Mouse (Mus musculus) regulatory T cell (primary cell): ENCODE measurements around the gene Atp9a.

ENCODE experiments used
- in situ Hi-C: fragments of 300-600 bp; cut with MboI, MseI; formaldehyde crosslinking; loops from one replicate; pipeline ENCODE4 v1.15.1; 2025; ENCODE audit warnings: high pct_unique_total_duplicates

Atp9a gene

DNA sequence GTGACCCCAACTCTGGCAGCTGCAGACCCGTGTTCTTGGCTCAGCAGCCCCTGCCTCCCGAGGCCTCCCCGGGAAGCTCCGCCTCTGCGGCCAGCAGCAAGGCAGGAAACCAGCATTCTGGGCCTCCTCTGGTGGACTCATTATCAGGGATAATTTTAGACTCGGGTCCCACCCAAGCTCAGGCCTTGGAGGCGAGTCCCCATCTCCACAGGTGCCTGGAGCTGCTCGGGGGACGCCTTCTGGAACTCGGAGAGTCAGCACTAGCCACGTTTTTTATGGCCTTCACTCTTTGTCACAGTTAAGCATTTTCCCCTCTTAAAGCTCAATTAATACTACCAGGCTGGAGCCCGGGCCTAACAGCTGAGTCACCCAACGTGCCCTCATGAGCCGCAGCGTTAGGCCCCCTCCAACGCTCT, 137.5 kb downstream of the Atp9a start:
- in situ Hi-C loops: no loop called here

DNA sequence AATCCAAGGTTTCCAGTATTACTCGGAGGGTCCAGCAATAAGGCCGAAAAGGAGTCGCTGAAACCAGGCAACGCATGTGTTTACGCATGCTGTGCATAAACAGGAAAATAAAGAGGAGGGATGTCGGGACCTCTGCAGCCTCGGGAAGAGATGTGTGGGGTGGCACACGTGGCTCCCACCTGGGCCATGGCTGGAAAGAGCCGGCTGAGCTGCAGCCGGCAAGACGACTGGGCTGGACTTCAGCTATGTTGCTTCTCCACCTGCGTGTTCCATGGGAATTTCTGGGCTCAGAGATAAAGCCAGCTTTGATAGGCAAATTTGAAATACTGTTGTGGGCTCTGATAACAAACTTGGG, 139.8 kb downstream of the Atp9a start:
- in situ Hi-C loops: no loop called here

DNA sequence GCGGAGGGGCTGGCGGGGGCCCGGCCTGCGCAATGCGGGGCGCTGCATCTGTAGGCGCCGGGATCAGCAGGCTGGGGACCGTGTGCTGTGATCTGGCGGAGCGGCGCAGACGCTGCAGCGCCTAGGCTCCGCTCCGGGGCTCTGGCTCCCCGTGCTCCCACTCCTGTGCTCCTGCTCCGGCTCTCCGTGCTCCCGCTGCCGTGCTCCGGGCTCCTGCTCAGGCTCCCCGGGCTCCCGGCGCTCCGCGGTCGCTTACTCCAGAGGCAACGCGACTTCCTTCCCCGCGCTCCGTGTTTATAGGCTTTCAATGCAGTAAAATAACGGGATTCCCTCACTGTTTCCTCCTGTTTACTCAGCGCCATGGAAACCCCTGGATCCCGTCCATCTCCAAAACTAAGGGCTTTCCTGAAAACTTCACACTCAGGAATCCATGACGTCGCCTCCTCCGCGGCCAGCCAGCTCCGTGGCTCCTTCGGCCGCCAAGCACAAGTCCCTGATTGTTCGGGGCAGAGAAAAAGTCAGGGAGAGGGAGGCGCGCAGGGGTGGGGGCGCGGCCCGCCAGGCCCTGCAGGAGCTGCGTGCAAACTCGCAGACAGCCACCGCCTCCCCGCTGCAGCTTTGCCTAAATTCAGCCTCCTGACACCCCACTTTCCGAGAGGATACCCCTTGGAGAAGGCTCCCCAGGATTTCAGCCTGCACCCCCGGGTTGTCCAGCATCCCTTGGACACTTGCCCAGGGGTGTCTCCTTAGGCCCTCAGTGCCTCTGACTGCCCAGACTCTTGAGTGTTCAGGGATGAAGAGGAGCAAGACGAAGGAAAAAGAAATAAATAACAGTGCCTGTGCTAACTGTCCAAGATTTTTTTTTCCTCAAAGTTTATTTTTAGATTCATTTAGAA, 140.5 kb downstream of the Atp9a start, which contains the start of gene Nfatc2:
Gene Nfatc2 (minus strand): TSS at position 167 of the 896 bp plus-strand sequence.
- in situ Hi-C loops: no loop called here

DNA sequence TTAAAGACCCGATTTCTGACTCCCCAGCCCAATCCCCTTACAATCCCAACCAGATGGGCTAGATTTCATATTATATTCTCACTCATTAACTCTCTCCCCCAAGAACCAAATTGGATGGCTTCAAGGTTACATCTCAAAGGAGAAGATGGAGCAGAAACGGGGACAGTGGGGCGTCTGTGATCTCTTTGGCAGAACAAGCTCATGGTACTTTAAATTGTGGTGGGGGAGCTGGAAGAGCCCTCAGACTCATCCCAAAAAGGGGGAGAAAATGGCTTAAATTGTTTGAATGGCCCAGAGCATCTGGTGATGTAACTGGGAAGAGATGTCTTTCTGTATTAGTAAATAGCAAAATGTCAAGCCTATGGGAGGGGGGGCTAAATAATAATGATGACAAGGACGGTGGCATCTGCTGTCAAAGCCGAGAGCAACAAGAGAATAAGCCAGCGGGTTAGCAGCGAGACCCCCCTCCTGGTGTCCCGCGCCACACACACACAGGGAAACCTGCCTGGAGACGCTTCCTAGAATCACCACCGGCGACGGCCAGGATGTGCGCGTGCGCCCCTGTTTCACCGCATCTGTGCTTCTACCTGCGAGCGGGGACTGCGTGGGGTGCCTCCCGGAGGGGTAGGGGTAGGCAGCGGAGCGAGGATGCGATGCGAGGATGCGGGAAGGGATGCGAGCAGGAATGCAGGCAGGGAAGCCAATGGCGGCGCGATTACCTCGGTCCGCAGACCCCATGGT, 141.3 kb downstream of the Atp9a start:
- in situ Hi-C loops: no loop called here

DNA sequence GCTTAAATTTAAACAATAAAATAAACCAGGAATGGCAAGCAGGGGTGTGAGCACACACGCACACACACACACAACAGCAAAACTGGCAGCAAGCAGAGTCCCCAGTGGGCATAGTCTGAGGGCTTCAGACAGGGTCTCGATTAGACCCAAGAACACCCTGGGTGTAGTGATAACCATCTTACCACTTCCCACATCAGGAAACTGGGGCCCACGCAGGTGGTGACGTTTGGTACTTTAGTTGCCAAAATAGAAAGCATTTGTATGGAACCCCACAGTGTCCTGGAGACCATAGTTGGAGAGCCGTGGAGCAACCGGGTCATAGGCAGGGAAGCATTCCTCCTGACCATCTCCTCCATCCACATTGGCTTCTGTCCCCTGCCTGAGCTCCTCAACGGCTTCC, 146.5 kb downstream of the Atp9a start:
- in situ Hi-C loops: loop anchor here (25.0 kb wide), 1 partner anchor 633 kb away; no protein-coding TSS in a partner anchor

DNA sequence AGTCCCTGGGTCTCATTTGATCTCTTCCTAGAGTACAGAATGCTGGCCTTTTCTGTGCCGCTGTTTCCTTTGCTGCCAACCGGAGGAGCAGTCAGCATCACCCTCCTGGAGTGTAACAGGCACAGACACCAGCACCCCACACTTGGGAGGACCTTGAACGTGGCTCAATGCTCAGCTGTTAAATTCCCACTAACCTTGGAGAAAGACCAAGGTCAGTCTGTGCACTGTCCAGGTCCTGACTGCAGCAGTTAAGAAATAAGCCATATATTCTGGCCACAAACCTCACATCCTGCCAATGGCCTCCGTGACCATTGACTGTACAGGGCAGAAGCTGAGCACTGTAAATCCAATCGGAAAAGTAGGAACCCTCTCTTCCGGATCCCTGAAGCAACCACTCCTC, 148.5 kb downstream of the Atp9a start:
- in situ Hi-C loops: loop anchor here (25.0 kb wide), 1 partner anchor 631 kb away; no protein-coding TSS in a partner anchor

DNA sequence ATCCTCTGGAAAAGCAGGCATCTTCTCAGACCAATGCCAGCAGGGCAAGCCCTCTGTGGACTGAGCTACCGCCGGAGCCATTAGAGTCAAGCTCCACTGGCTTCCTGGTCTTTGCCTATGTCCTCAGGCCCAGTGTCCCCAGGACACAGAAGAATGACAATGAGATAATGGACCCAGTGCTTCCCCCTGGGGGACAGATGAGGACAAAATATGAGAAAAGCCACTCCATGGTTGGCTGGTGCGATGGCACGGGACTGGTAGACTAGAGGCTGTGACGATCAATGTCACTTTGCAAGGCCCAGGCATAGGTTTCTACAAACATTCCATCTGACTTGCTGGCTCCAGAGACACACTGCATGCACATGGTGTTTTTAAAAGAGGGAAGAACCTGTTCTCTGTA, 149.2 kb downstream of the Atp9a start:
- in situ Hi-C loops: loop anchor here (25.0 kb wide), 1 partner anchor 631 kb away; no protein-coding TSS in a partner anchor

DNA sequence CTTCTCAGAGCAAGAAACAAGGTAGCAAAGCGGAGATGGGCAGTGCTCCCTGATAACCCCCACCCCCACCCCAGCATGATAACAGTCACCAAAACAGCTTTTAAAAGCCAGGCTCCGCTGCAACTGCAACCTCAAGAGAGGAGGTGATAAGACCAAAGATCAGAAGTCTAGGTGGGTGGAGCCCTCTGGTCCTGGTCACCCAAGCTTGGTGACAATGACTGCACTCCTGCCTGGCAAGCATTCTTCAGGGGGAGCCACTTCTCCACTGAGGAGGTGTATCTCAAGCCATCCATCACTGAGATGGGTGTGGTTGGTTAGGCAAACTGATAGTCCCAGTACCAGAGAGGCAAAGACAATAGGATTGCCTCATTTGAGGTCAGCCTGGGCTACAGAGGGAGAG, 151.1 kb downstream of the Atp9a start:
- in situ Hi-C loops: loop anchor here (25.0 kb wide), 1 partner anchor 629 kb away; no protein-coding TSS in a partner anchor

DNA sequence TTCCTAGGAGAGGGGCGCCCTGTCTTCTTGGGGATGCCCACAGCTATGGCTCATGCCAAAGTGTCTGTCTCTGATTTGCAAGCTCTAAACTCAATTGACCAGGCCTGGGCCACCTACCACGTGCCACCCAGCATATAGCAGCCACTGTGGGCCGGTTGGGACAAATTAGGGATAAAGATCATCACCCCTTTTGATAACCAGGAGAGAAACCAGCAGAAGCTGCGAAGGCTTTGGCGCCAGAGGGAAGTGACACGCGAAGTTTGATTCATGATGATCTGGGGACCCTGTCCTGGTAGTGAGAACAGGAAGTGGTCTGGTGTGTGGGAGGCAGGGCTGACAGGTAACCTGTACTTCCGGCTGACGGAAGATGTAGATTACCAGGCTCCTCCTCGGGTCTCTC, 151.7 kb downstream of the Atp9a start:
- in situ Hi-C loops: loop anchor here (25.0 kb wide), 1 partner anchor 628 kb away; no protein-coding TSS in a partner anchor

DNA sequence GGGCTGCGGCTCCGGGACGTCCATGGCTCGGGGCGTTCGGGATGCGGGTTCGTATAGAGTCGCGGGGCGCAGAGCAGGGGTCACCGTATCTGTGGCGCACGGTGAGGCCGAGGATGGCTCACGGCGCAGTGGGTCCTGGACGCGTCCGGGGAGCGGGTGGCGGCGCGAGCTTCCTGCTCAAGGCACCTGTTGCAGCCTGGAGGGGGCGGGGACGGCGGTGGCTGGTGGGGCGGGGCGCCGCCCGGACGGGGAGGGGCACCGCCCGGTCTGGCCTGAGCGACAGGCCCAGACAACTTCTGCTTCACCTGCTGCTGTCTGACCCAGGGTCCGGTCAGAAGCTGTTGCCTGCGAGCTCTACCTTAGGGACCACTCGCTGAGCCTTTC, 152.0 kb downstream of the Atp9a start:
- in situ Hi-C loops: loop anchor here (25.0 kb wide), 1 partner anchor 628 kb away; no protein-coding TSS in a partner anchor

DNA sequence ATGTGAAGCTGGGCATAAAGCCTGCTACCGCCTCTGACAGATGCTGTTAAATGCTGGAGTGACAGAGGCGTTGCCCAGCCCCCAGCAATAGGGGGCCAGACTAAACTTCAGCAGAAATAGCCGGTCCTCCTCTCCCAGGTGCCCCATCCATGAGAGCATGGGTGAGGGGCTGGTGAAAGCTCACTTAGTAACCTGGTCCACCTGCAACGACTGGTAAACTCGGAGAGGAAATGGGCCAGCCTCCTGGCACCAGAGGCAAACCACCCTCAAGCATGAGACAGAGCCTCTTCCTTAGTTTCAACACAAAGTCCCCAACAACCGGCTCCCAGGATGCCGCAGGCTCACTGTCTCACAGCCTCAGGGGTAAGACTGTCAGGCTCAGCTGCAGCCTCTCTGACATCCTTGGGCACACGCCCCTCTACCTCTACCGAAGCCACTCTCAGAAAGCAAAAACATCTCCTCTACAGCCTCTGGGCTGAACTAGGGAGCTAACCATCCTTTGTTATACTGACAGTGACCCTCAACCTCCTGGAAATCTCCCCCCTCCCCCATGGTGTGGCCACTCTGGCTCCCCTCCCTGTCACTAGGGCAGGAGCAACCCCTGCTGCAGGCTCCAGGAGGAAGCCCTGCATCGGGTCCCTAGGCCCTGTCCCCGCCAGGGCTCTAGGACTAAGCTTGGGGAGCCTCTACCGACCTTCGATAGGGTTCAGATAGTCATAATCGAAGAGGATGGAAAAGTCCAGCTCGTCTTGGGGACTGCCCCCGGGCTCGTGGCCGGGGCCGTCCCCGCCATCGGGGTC, 152.6 kb downstream of the Atp9a start:
- in situ Hi-C loops: loop anchor here (25.0 kb wide), 1 partner anchor 627 kb away; no protein-coding TSS in a partner anchor

DNA sequence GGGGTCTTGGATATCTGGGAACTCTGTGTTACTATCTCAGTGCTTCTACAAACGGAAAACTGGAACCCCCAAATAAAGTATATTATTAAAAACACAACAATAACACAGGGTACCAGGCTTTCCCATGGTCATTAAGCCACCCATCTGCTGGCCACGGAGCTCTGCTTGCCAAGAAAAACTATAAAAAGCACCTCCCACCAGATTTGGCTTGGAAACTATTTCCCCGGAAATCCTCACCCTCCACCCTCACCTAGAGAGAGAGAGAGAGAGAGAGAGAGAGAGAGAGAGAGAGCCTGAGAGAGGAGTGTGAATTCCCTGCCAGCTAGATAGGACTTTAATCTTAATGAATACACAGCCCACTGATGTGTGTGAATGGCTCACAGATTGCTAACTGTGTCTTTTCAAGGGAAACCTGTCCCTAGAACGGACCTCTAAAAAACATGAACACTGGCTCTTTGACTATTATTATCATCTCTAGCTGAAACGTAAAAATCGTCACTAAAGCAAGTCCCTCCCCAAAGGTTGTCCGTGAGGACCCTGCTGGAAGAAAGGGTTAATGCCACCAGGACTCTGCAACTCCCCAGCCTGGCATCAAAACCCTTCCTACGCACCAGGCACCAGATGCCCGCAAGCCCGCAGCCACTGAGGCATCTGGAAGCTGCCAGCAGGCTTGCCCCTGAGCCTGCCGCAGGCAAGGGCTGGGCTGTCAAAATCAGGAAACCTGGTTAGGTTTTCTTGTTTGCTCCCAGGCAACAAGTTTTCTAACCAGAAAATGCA, 153.4 kb downstream of the Atp9a start:
- in situ Hi-C loops: loop anchor here (25.0 kb wide), 1 partner anchor 626 kb away; no protein-coding TSS in a partner anchor

DNA sequence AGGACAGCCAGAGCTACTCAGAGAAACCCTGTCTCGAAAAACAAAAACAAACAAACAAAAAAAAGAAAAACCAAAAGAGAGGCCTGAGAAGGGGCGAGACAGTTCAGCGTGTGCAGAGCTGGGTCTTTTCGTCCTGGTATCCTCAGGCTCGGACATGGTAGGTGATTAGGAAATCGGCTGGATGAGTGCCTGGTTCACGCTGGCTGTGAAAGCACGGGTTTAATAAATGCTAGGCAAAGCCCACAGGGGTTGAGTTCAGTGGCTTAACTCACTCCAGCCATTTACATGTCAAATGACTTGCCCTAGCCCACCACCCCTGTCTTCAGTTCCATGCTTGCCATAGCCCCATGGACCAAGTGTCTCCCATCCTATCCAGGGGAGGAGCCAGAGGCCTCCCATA, 155.1 kb downstream of the Atp9a start:
- in situ Hi-C loops: loop anchor here (25.0 kb wide), 1 partner anchor 625 kb away; no protein-coding TSS in a partner anchor

DNA sequence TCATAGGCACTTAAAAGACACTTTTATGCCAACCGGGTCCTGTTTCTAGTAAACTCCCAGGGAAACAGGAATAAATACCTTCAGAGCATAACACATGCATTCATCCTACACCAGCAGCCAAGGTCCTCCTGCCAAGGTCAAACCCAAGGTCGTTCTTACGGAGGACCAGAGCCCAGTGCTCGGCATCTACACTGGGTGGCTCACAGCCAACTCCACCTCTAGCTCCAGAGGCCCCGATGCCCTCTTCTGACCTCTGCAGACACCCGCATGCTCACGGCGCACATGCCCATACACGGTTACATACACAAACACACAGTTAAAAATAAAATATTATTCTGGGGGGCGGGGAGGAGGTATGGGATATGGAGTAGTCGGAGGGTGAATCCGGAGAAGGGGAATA, 155.7 kb downstream of the Atp9a start:
- in situ Hi-C loops: loop anchor here (25.0 kb wide), 1 partner anchor 624 kb away; no protein-coding TSS in a partner anchor

DNA sequence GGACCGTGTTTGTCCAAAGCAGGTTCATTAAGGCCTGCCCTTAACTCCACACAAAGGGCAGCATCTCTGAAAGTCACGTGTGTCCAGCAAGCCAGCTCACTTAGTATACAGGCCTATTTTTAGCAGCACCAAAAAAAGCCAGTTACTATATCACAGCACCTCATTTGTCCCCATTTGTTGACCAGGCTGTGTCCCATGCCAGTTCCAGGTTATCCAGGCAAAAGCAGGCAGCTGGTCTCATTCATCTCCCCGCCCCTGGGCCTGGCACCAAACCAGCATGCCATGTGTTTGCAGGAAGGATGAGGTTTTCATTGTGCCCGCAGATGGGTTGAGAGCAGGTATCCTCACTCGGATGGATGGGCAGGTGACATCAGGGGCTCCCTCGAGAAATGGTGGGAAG, 157.4 kb downstream of the Atp9a start:
- in situ Hi-C loops: loop anchor here (25.0 kb wide), 1 partner anchor 623 kb away; no protein-coding TSS in a partner anchor
